Mouse (Mus musculus) cortical plate, adult 2 months (tissue): ENCODE data around the gene Mad1l1. TPM values are rescaled to one million over a fixed set of nuclear protein-coding genes. Genes with fewer than 3 reads are reported as not detected.
"Not testable (repeated sequence)": the region's sequence is repeated elsewhere in the genome, so short reads cannot be mapped to it uniquely, and the experiment has no call there.

Experiments used
- H3K27ac ChIP-seq: fragments of 200-500 bp; 2 replicates; pipeline ENCODE4 v1.5.1; 2012; ENCODE audit warnings: low read length, control low read depth, inconsistent platforms; ENCODE audit not compliant: insufficient read depth
- H3K4me1 ChIP-seq: fragments of 200-500 bp; 2 replicates; pipeline ENCODE4 v1.6.1; 2011; ENCODE audit warnings: low read length; ENCODE audit not compliant: control insufficient read depth, insufficient read depth
- H3K4me3 ChIP-seq: fragments of 200-500 bp; 2 replicates; pipeline ENCODE4 v1.5.1; 2011; ENCODE audit warnings: mild to moderate bottlenecking, low read length, control low read depth; ENCODE audit not compliant: insufficient read depth
- CTCF ChIP-seq: fragments of 200-500 bp; IDR thresholded peaks from 2 replicates; pipeline ENCODE4 v1.5.1; 2011; ENCODE audit warnings: mild to moderate bottlenecking, control low read depth, low read length; ENCODE audit not compliant: insufficient read depth; ENCODE audit errors: extremely low read depth
- POLR2A ChIP-seq: fragments of 200-500 bp; IDR thresholded peaks from 2 replicates; pipeline ENCODE4 v1.6.1; 2011; ENCODE audit warnings: mild to moderate bottlenecking, low read length, control low read depth; ENCODE audit not compliant: insufficient read depth; ENCODE audit errors: extremely low read depth
- polyA plus RNA-seq: library from polyadenylated mRNA; depleted of rRNA; stranded (reverse); fragments of >200 nt; gene quantifications from 2 replicates; pipeline ENCODE4 v1.2.3, GENCODE M21; 2012

The Mad1l1 gene
- polyA plus RNA-seq, 1 experiment = 17.1 TPM

DNA sequence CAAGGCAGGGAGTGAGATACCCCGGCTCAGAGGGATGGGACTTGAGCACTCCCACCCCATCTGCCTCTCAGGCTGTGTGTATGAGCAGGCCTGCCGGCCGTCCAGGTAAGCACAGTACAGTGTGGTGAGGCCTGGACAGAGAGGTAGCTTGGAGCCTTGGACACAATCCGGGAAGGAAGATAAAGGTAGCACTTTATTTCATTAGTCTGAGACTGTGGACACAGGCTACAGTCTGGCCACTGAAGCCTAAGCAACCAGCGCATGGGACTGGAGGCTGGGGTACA is 312.9 kb downstream of the Mad1l1 start:
- no peaks in the 10 kb centered on the region for H3K4me1 ChIP-seq
- TF ChIP-seq POLR2A (no peak), CTCF (no peak)
- no peak overlapping the region for H3K4me3 ChIP-seq
- H3K27ac ChIP-seq = no peak overlapping the region

DNA sequence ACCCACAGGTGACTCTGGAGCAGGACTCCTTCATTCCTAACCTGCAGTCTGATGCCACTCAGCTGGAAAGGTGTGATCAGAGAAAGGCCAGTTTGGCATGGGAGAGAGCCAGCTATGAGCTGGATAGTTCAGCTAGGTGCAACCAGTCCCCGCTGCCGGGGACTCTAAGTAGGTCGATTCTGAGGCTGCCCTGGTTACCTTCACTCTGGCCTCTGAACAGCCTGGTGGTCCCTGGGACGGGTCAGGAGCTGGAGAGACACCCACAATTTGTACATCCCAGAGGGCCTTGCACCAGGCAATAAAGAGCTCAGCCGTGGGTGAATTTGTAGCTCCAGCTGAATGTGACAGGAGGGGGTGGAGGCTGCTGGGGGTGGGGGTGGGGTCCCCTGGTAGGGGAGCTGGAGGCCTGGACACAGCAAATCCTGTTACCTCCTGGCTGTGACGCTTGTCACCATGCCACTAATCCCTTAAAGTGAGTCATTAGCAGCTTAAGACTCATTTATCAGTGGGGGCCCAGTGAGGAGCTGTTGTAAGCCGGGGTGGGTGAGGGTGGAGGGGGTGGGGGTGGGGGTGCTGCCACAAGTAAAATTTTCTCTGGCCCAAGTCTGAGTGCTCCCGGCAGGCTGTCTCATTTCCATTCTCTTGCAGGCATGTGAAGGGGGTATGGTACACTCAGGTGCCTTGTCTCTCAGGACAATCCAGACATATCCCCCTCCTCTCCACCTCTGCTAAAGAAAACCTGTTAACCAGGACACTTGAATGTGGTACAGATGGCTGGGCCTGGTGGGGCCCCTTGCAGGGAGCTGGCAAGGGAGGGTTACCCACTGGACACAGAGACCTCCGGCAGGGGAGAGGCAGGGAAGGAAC is 313.5 kb downstream of the Mad1l1 start:
- Histone ChIP-seq H3K27ac (no peak overlapping the region), H3K4me1 (no peaks in the 10 kb centered on the region), H3K4me3 (no peak overlapping the region)
- TF ChIP-seq CTCF = no peak
- TF ChIP-seq POLR2A = no peak

- no peak overlapping the region for H3K27ac ChIP-seq
- TF ChIP-seq CTCF (no peak), POLR2A (no peak)
- H3K4me1 ChIP-seq = no peaks in the 10 kb centered on the region
- no peak overlapping the region for H3K4me3 ChIP-seq
These were observed 314.5 kb downstream of the Mad1l1 start for GRCm38 (mm10) chr5:140006861-140007260.

DNA sequence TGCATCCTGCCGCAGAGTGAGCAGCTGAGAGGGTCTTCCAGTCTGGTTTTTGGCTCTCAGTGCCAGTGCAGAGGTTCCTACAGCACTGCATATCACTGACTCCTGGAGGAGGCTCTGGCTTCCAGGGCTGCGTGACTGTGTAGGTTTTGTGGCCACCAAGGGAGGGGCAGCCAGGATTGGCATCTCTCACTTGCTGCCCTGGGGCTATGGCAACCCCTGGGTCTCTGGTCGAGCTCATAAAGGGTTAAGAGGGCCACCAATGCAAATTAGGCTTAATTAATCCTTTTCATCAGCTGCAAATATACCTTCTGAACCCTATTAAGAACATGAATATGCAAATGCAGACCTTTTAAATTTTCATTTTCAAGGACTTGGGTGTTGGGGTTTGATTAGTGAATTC is 318.8 kb downstream of the Mad1l1 start:
- no peak for TF ChIP-seq CTCF
- TF ChIP-seq POLR2A = no peak
- no peaks in the 10 kb centered on the region for H3K4me1 ChIP-seq
- H3K27ac ChIP-seq = no peak overlapping the region
- no peak overlapping the region for H3K4me3 ChIP-seq

GRCm38 (mm10) chr5:139998916-139999315 is 322.4 kb downstream of the Mad1l1 start:
- TF ChIP-seq CTCF (no peak), POLR2A (no peak)
- no peak overlapping the region for H3K4me3 ChIP-seq

DNA sequence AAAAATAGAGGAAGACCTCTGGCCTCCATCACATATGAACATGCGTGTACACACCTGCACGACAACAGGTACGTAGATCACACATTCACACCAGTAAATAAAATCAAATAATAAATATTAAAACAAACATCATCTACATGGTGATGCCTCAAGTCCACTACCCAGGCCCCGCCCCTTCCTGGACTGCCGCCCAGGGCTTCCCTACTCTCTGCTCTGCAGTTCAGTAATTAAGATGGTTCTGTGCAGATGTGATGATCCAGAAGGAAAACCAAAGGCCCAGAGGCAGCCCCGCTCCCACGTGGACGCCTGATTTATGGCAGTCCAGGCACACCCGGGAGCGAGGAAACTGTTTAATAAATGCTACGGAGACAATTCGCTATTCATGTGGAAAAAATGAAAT is 323.0 kb downstream of the Mad1l1 start:
- not testable (repeated sequence) for H3K27ac ChIP-seq, H3K4me1 ChIP-seq, H3K4me3 ChIP-seq

More at GRCm38 (mm10) chr5:139998916-139999315, 322.4 kb downstream of the Mad1l1 start:
- Histone ChIP-seq H3K4me1 (no peaks in the 10 kb centered on the region), H3K27ac (no peak overlapping the region)

DNA sequence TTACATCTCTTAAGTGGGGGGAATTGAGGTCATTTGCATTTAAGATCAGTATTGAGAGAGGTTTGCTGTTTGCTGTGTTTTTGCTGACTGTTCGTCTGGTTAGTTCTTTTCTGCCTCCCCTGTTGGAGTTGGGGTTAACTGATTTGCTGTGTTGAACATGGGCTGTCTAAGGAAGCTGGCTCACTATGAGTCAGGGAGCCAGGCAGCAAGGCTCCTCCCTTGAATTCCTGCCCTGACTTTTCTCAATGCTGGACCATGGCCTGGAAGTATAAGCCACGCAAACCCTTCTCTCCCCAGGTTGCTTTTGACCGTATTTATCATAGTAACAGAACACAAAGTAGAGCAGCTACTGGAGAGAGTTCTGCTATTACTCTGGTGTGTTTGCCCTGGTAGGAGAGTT is 329.8 kb downstream of the Mad1l1 start:
- no peak overlapping the region for H3K27ac ChIP-seq
- TF ChIP-seq POLR2A (no peak), CTCF (no peak)
- H3K4me1 ChIP-seq = no peaks in the 10 kb centered on the region
- H3K4me3 ChIP-seq = no peak overlapping the region

DNA sequence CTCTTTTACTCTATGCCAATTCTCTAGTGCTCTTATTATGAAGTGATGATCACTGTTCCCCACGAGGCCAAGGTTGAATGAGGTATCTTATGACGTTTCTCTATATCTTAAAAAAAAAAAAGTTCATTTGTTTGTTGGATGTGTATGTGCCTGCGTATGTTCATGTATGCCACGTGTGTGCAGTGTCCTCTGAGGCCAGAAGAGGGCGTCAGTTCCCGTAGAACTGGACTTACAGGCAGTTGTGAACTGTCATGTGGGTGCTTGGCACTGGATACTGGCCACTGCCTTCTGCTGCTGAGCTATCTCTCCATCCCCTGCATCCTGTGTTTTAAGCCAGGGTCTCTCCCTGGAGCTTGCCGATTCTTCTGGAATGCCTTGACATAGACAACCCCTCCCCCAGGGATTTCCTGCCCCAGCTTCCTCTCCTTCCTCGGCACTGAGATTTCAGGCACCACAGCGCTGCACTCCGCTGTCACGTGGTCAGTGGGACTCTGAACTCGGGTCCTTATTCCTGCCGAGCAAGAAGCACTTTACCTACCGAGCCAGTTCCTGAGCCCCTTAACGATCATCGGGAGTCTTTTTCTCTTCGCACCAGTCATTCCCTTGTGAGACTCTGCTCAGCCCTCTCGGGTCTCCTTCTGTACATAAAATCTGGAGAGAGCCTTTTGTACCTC is 336.1 kb downstream of the Mad1l1 start:
- H3K4me1 ChIP-seq = no peaks in the 10 kb centered on the region
- TF ChIP-seq POLR2A = no peak
- no peak for TF ChIP-seq CTCF
- H3K27ac ChIP-seq = no peak overlapping the region
- no peak overlapping the region for H3K4me3 ChIP-seq

DNA sequence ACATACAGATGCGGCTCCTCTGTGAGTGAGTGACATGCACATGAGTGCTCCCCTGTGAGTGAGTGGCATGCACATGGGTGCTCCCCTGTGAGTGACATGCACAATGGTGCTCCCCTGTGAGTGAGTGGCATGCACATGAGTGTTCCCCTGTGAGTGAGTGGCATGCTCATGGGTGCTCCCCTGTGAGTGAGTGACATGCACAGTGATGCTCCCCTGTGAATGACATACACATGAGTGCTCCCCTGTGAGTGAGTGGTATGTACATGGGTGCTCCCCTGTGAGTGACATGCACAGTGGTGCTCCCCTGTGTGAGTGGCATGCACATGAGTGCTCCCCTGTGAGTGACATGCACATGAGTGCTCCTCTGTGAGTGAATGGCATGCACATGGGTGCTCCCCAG is 339.4 kb downstream of the Mad1l1 start:
- Histone ChIP-seq H3K4me3 (no peak overlapping the region), H3K27ac (no peak overlapping the region), H3K4me1 (0 out of 2 replicates have a peak, but pooled peaks cover 1% of the 10 kb centered on the region)
- TF ChIP-seq POLR2A (no peak), CTCF (no peak)

- Histone ChIP-seq H3K4me3 (no peak overlapping the region), H3K27ac (no peak overlapping the region), H3K4me1 (0 out of 2 replicates have a peak, but pooled peaks cover 1% of the 10 kb centered on the region)
- TF ChIP-seq POLR2A (no peak), CTCF (no peak)
These were observed 342.0 kb downstream of the Mad1l1 start for GRCm38 (mm10) chr5:139979371-139979770.
